Mouse (Mus musculus) embryonic facial prominence, embryonic 14.5 days (tissue): Measurements from ENCODE around the gene Mb. TPM values are rescaled to one million over a fixed set of nuclear protein-coding genes. Genes with fewer than 3 reads are reported as not detected.
A peak's percentile ranks its signal among the peaks of the same experiment; 100 is the strongest.

ENCODE experiments used
- ATAC-seq: fragments of 200-750 bp; cut with Nextera tagmentation; 2 replicates; pipeline ENCODE4 v1.8.0; 2017; ENCODE audit warnings: low read depth, moderate number of reproducible peaks, moderate TSS enrichment
- DNase-seq: peaks from one replicate; pipeline ENCODE4 v3.0.0-alpha.2; 2015; ENCODE audit warnings: low spot score
- H3K27ac ChIP-seq: fragments of 300-500 bp; sonication (generic); replicated peaks from 2 replicates; pipeline ENCODE4 v1.5.1; 2014; ENCODE audit warnings: low read depth, mild to moderate bottlenecking, low read length, moderate library complexity
- H3K27me3 ChIP-seq: fragments of 300-500 bp; sonication (generic); replicated peaks from 2 replicates; pipeline ENCODE4 v1.6.1; 2014; ENCODE audit warnings: low read length; ENCODE audit not compliant: control insufficient read depth, insufficient read depth
- H3K36me3 ChIP-seq: fragments of 300-500 bp; sonication (generic); 2 replicates; pipeline ENCODE4 v1.6.1; 2014; ENCODE audit warnings: low read length, mixed read lengths; ENCODE audit not compliant: control insufficient read depth, insufficient read depth
- H3K4me1 ChIP-seq: fragments of 300-500 bp; sonication (generic); 2 replicates; pipeline ENCODE4 v1.6.1; 2014; ENCODE audit warnings: antibody characterized with exemption, low read length; ENCODE audit not compliant: control insufficient read depth, insufficient read depth
- H3K4me2 ChIP-seq: fragments of 300-500 bp; sonication (generic); 2 replicates; pipeline ENCODE4 v1.6.1; 2014; ENCODE audit warnings: low read depth, mild to moderate bottlenecking, low read length, moderate library complexity, mixed read lengths
- H3K4me3 ChIP-seq: fragments of 300-500 bp; sonication (generic); 2 replicates; pipeline ENCODE4 v1.5.1; 2014; ENCODE audit warnings: low read depth, mild to moderate bottlenecking, low read length
- H3K9ac ChIP-seq: fragments of 300-500 bp; sonication (generic); 2 replicates; pipeline ENCODE4 v1.6.1; 2014; ENCODE audit warnings: low read depth, mild to moderate bottlenecking, low read length, moderate library complexity, mixed read lengths
- H3K9me3 ChIP-seq: fragments of 300-500 bp; sonication (generic); 2 replicates; pipeline ENCODE4 v1.6.1; 2016; ENCODE audit warnings: low read length; ENCODE audit not compliant: control insufficient read depth
- WGBS: fragments of 180-500 bp; shearing (Covaris S2); extraction: QIAGEN DNeasy Blood & Tissue Kit; methylation state at CpG from one replicate; pipeline ENCODE4 v1.1.7; 2014; 5-methylcytosine and 5-hydroxymethylcytosine counted together
- polyA plus RNA-seq: library from polyadenylated mRNA; unstranded; fragments of >200 nt; fragmentation: Nextera tagmentation; extraction: Ambion mirVana; gene quantifications from 2 replicates; pipeline ENCODE4 v1.2.1, GENCODE M21; 2014

Mb gene
- polyA plus RNA-seq, 1 experiment from 2014 or later: 12.9 TPM

DNA sequence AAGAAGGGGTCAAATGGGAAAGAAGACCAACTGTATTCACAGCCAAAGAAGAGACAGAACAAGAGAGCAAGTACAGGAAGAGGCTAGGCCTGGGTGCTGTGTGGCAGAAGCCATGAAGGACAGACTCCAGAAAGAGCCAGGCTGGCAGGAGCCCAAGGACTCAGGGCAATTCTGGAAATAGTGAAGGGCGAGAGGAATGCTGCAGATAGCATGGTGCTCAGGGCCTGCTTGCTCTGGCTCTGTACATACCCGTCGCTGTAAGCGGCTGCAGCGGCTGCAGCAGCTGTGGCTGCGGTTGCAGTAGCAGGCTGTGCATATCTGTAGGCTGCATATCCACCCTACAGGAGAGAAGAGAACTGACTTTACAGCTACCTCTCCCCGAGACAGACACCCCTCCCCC is 35.3 kb upstream of the Mb start:
- 84% methylated on average over 6 of the region's 7 CpGs for WGBS
- peaks cover 85% of the 10 kb centered on the region for H3K36me3 ChIP-seq
- no peak for ATAC-seq

DNA sequence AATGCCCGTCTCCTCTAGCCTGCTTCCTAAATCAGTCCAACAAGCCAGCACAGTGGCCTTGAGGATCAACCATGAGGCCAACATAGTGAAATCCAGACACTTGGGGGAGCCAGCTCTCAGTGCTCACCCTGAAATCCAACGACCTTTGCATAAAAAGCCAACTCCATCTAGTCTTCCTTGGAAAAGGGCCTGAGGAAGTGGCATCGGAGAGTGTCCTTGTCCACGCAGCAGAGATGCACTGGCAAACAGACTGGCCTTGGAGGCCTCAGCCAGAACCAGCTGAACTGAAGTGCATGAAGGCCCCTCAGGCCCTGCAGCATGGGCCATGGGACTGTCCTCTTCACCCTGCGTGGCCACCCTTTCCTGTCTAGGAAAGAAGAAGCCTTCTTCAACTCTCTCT is 31.0 kb upstream of the Mb start:
- H3K9ac ChIP-seq: peak overlapping the region; percentile 19; the same call in 1 of the 2 replicates
- DNase-seq (no peak), ATAC-seq (no peak)
- no peaks in the 10 kb centered on the region for H3K9me3 ChIP-seq
- peak overlapping the region; percentile 74 for H3K27ac ChIP-seq
- 83% methylated on average over 5 of the region's 5 CpGs for WGBS
- no peaks in the 10 kb centered on the region for H3K27me3 ChIP-seq
- peaks cover 14% of the 10 kb centered on the region; the same call in 1 of the 2 replicates for H3K4me1 ChIP-seq
- H3K36me3 ChIP-seq: peaks cover 83% of the 10 kb centered on the region
- no peak overlapping the region for H3K4me2 ChIP-seq
- H3K4me3 ChIP-seq: no peak overlapping the region

More for the DNA sequence above, 35.3 kb upstream of the Mb start:
- Histone ChIP-seq H3K9me3 (no peaks in the 10 kb centered on the region), H3K4me1 (peaks cover 10% of the 10 kb centered on the region; the same call in 1 of the 2 replicates), H3K27ac (no peak overlapping the region), H3K4me2 (no peak overlapping the region), H3K4me3 (no peak overlapping the region), H3K9ac (no peak overlapping the region), H3K27me3 (no peaks in the 10 kb centered on the region)
- DNase-seq: no peak

DNA sequence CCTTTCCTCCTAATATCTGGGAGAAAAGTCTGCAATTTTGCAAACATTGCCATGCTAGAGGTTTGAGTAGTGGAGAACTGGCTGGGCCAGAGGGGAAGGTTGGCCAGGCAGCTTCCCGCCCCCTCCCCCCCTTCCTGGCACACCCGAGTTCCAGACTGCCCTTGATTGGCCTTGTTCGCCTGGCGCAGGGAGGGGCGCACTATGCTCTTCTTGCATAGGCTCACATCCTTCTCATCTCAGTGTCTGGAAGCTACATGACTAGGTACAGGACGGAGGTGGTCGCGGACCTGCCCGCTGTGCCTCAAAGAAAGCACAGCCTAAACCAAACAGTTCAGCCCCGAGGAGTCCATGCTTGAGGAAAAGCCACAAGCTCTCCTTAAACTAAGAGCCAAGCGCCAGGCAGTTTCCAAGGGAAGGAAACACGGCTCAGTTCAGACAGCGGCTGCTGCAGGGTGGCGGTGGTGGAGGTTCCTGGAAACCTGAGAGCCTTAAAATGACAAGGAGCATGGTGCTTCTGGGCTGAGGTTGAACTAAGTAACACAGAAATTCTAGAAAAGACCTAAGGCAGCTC is 30.3 kb upstream of the Mb start:
- 0 out of 2 replicates have a peak overlapping the region, but pooled peaks have one; percentile 19 for H3K9ac ChIP-seq
- H3K4me3 ChIP-seq: no peak overlapping the region
- no peak overlapping the region for H3K4me2 ChIP-seq
- DNase-seq: peak; percentile 56
- ATAC-seq: 0 out of 2 replicates have a peak, but pooled peaks have one; percentile 21
- WGBS: 68% methylated on average over 14 of the region's 14 CpGs
- H3K36me3 ChIP-seq: peaks cover 85% of the 10 kb centered on the region
- H3K9me3 ChIP-seq: no peaks in the 10 kb centered on the region
- peak overlapping the region; percentile 74 for H3K27ac ChIP-seq
- no peaks in the 10 kb centered on the region for H3K27me3 ChIP-seq
- peaks cover 14% of the 10 kb centered on the region; the same call in 1 of the 2 replicates for H3K4me1 ChIP-seq

DNA sequence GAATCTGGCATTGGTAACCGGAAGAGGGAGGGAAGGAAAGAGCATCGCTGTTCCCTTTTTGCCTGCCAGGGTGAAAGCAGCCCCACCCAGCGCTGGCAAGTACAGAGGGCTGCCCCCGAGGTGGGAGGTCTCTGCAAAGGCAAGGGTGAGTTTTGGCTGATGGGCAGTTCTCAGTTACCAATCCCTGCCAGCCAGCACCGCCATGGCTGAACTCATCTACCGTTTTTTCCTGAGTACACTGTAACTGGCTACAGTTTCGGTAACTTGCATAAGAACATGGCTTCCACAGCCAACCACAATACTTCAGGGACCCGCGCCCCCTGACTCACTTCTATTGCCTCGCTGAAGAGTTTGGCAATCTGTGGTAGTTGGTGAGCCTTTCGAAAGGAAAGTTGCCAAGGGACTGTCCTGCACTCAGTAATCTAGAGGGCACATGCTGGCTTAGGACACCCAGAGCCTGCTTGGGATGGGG is 29.5 kb upstream of the Mb start:
- Histone ChIP-seq H3K4me1 (peaks cover 14% of the 10 kb centered on the region; the same call in 1 of the 2 replicates), H3K27me3 (no peaks in the 10 kb centered on the region), H3K9ac (peak overlapping the region; percentile 40; the same call in 1 of the 2 replicates), H3K4me2 (no peak overlapping the region), H3K4me3 (no peak overlapping the region), H3K9me3 (no peaks in the 10 kb centered on the region), H3K27ac (peak overlapping the region; percentile 48), H3K36me3 (peaks cover 82% of the 10 kb centered on the region)
- WGBS: 58% methylated on average over 11 of the region's 11 CpGs
- DNase-seq (no peak), ATAC-seq (no peak)

DNA sequence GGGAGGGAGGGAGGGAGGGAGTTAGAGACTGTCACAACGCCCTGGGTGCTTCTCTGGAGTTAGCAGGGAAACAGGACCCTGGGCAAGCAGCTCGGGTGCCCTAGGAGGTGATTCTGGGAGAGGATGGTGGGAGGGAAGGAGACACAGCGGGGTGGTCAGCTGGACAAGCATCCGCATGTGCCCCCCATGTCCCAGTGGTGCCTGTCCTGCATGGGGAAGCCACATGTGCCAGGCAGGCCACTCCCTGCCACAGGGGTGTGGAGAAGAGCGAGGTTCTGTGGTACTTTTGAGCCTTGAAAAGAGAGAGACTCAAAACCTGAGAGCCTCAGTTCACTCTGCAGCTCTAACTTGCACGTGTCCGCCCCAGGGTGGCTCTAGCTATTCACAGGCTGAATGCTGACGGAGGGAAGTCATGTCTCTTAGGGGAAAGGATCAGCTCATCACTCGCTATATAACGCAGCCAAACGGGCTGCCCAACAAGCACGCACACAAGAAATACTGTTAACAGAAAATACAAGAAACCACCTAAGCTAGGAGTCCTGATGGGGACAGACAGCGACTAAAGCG is 28.9 kb upstream of the Mb start:
- peak overlapping the region; percentile 48; the same call in 1 of the 2 replicates for H3K27ac ChIP-seq
- 63% methylated on average over 14 of the region's 14 CpGs for WGBS

DNA sequence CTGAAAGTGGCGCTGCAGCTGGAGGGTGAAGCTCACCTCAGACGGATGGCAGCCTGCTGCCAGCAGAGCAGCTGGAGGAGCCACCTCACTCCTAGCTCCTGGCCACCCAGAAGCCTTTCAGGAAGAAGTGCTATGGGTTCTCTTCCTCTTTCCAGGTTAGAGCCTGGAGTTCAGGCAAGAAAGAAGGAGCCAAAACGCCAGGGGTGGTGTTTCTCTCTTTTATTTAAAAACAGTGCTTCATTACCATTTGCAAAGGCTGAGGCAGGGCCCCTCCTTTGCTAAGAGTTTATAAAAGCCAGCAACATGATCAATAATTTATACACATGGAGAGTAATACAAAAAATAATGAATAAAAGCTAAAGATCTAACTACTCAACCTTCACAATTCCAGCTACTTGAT is 28.3 kb upstream of the Mb start:
- Histone ChIP-seq H3K27me3 (no peaks in the 10 kb centered on the region), H3K4me1 (peaks cover 14% of the 10 kb centered on the region; the same call in 1 of the 2 replicates), H3K4me3 (no peak overlapping the region), H3K9ac (no peak overlapping the region), H3K36me3 (peaks cover 71% of the 10 kb centered on the region), H3K27ac (no peak overlapping the region), H3K4me2 (no peak overlapping the region), H3K9me3 (no peaks in the 10 kb centered on the region)
- DNase-seq (no peak), ATAC-seq (no peak)
- 76% methylated on average over 3 of the region's 3 CpGs for WGBS

More for the DNA sequence above, 28.9 kb upstream of the Mb start:
- ATAC-seq (no peak), DNase-seq (no peak)
- Histone ChIP-seq H3K9ac (peak overlapping the region; percentile 40), H3K27me3 (no peaks in the 10 kb centered on the region), H3K4me3 (no peak overlapping the region), H3K36me3 (peaks cover 77% of the 10 kb centered on the region), H3K9me3 (no peaks in the 10 kb centered on the region), H3K4me2 (no peak overlapping the region), H3K4me1 (peaks cover 14% of the 10 kb centered on the region; the same call in 1 of the 2 replicates)

DNA sequence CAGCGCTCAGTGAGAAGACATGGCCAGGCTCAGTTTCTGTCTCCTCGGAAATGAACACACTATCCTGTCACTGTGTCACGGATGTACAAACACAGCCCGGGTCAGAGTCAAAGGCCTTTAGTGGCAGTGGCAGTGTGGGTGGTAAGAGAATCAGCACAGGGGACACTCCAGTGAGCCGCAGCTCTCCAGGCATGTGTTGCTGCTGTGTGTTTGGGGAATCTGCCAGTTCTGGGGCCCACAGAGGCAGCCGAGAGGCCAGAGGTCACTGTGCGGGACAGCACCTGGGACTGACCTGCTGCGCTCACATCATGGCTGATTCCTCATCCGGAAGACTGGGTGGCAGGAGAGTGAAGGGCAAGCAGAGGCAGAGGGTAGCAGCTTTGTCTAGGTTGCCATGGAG is 27.4 kb upstream of the Mb start:
- Histone ChIP-seq H3K27me3 (no peaks in the 10 kb centered on the region), H3K4me2 (no peak overlapping the region), H3K9me3 (no peaks in the 10 kb centered on the region), H3K9ac (no peak overlapping the region), H3K4me1 (peaks cover 14% of the 10 kb centered on the region; the same call in 1 of the 2 replicates), H3K36me3 (peaks cover 64% of the 10 kb centered on the region), H3K27ac (no peak overlapping the region), H3K4me3 (no peak overlapping the region)
- ATAC-seq: no peak
- 91% methylated on average over 9 of the region's 9 CpGs for WGBS
- DNase-seq: no peak

DNA sequence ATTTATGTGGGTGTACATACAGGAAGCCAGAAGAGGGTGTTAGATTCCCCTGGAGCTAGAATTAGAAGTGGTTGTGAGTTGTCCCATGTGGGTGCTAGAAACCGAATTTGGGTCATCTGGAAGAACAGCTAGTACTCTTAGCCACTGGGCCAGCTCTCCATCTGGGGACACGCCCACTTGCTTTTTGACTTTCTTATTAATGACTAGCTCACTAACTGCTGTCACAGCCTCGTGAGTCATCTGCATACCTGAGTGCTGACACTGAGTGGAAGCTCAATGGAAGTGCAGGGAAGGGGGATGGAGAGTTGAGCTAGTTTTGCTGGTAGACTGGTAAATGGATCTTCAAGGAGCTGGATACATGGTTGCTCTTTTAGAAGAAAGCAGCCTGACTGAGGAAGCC is 26.1 kb upstream of the Mb start:
- WGBS: 78% methylated on average over 3 of the region's 3 CpGs
- no peak overlapping the region for H3K4me3 ChIP-seq
- peaks cover 19% of the 10 kb centered on the region for H3K4me1 ChIP-seq
- no peak overlapping the region for H3K4me2 ChIP-seq
- H3K27ac ChIP-seq: no peak overlapping the region
- ATAC-seq (no peak), DNase-seq (no peak)
- no peak overlapping the region for H3K9ac ChIP-seq
- H3K36me3 ChIP-seq: peaks cover 52% of the 10 kb centered on the region
- no peaks in the 10 kb centered on the region for H3K9me3 ChIP-seq
- no peaks in the 10 kb centered on the region for H3K27me3 ChIP-seq
